Mouse (Mus musculus) kidney, postnatal 0 days (tissue): Measurements from ENCODE around the gene Unc5b. TPM values are rescaled to one million over a fixed set of nuclear protein-coding genes. Genes with fewer than 3 reads are reported as not detected.

Experiments used
- ATAC-seq: fragments of 200-750 bp; cut with Nextera tagmentation; replicated peaks from 2 replicates; pipeline ENCODE4 v1.8.0; 2017; ENCODE audit warnings: low read depth, moderate number of reproducible peaks, moderate TSS enrichment, moderate library complexity; ENCODE audit not compliant: low FRiP score
- DNase-seq: peaks from one replicate; pipeline ENCODE4 v3.0.0-alpha.2; 2016; ENCODE audit warnings: low spot score
- H3K27ac ChIP-seq: fragments of 300-500 bp; sonication (generic); 2 replicates; pipeline ENCODE4 v1.5.1; 2014; ENCODE audit warnings: mild to moderate bottlenecking
- H3K27me3 ChIP-seq: fragments of 300-500 bp; sonication (generic); 2 replicates; pipeline ENCODE4 v1.6.1; 2014; ENCODE audit warnings: low read length, mixed read lengths; ENCODE audit not compliant: insufficient read depth
- H3K36me3 ChIP-seq: fragments of 300-500 bp; sonication (generic); 2 replicates; pipeline ENCODE4 v1.6.1; 2014; ENCODE audit warnings: low read length, mixed read lengths; ENCODE audit not compliant: insufficient read depth
- H3K4me1 ChIP-seq: fragments of 300-500 bp; sonication (generic); replicated peaks from 2 replicates; pipeline ENCODE4 v1.6.1; 2014; ENCODE audit warnings: antibody characterized with exemption, low read length, mixed read lengths; ENCODE audit not compliant: insufficient read depth
- H3K4me2 ChIP-seq: fragments of 300-500 bp; sonication (generic); 2 replicates; pipeline ENCODE4 v1.6.1; 2014; ENCODE audit warnings: mild to moderate bottlenecking, low read length, moderate library complexity, mixed read lengths
- H3K4me3 ChIP-seq: fragments of 300-500 bp; sonication (generic); replicated peaks from 2 replicates; pipeline ENCODE4 v1.5.1; 2014; ENCODE audit warnings: low read depth, low read length
- H3K9ac ChIP-seq: fragments of 300-500 bp; sonication (generic); 2 replicates; pipeline ENCODE4 v1.6.1; 2014; ENCODE audit warnings: low read depth, low read length
- H3K9me3 ChIP-seq: fragments of 300-500 bp; sonication (generic); replicated peaks from 2 replicates; pipeline ENCODE4 v1.6.1; 2016; ENCODE audit warnings: low read length, inconsistent platforms, mixed read lengths
- CTCF ChIP-seq: IDR thresholded peaks from 2 replicates; pipeline ENCODE4 v1.5.1; 2016; ENCODE audit warnings: antibody characterized with exemption, low read depth, mild to moderate bottlenecking, moderate library complexity
- WGBS: fragments of 180-500 bp; shearing (Covaris S2); extraction: QIAGEN DNeasy Blood & Tissue Kit; methylation state at CpG from one replicate; pipeline ENCODE4 v1.1.7; 2014; 5-methylcytosine and 5-hydroxymethylcytosine counted together
- polyA plus RNA-seq: library from polyadenylated mRNA; unstranded; fragments of >200 nt; fragmentation: Nextera tagmentation; extraction: Ambion mirVana; gene quantifications from 2 replicates; pipeline ENCODE4 v1.2.1, GENCODE M21; 2015

Unc5b gene
- polyA plus RNA-seq, 1 experiment from 2014 or later, result 7.8 TPM

GRCm38 (mm10) chr10:60716449-60716848 lies 114.9 kb downstream of the Unc5b start:
- ATAC-seq, result 0 out of 2 replicates have a peak, but pooled peaks have one; percentile 52
- Histone ChIP-seq H3K27ac (no peak overlapping the region), H3K4me2 (no peak overlapping the region), H3K27me3 (no peaks in the 10 kb centered on the region), H3K9ac (no peak overlapping the region), H3K4me3 (no peak overlapping the region), H3K4me1 (no peaks in the 10 kb centered on the region), H3K36me3 (peaks cover 17% of the 10 kb centered on the region; the same call in 1 of the 2 replicates), H3K9me3 (no peaks in the 10 kb centered on the region)
- TF ChIP-seq CTCF, result no peak
- 86% methylated on average over 3 of the region's 3 CpGs for WGBS
- no peak for DNase-seq

Other genes with a start within 250 kb of the Unc5b start
- gene Cdh23, start 135.1 kb downstream of the Unc5b start, polyA plus RNA-seq, result 0.25 and 0.28 TPM in 2 replicates
- gene Slc29a3, start 78.8 kb downstream of the Unc5b start, polyA plus RNA-seq, result 17.8 and 19.6 TPM in 2 replicates